Mouse (Mus musculus) embryonic fibroblast, embryonic 13.5 days (primary cell): ENCODE data around the gene Rab9.

Experiments used
- CTCF ChIP-seq: IDR thresholded peaks from 2 replicates; pipeline ENCODE4 v1.5.1; 2011; ENCODE audit warnings: mild to moderate bottlenecking, control low read depth, low read length, moderate library complexity, borderline replicate concordance; ENCODE audit not compliant: insufficient read depth
- POLR2A ChIP-seq: IDR thresholded peaks from 2 replicates; pipeline ENCODE4 v1.6.1; 2011; ENCODE audit warnings: low read depth, mild to moderate bottlenecking, control low read depth, low read length, moderate library complexity

GRCm38 (mm10) chrX:166468321-166468720 lies 11.3 kb downstream of the Rab9 start:
- TF ChIP-seq POLR2A (no peak), CTCF (no peak)
